Mouse (Mus musculus): ENCODE results near the gene Gm14419.
"Not testable (repeated sequence)": the region's sequence is repeated elsewhere in the genome, so short reads cannot be mapped to it uniquely, and the experiment has no call there.

The Gm14419 gene

GRCm38 (mm10) chr2:177000656-177001055 is at the start of gene Gm14419:
Gene Gm14419, plus strand, starts transcription at chr2:177000956.
- DNase-seq (ENCODE audit: low read depth): not testable (repeated sequence)

All from NIH3T3 (cell line).